Mouse (Mus musculus) left cerebral cortex, postnatal 36 days (tissue): ENCODE measurements around the gene Gm9945. TPM values are rescaled to one million over a fixed set of nuclear protein-coding genes. Genes with fewer than 3 reads are reported as not detected.
A peak's percentile ranks its signal among the peaks of the same experiment; 100 is the strongest.

Source experiments
- DNase-seq, 2 experiments: peaks; one replicate each; pipeline ENCODE4 v3.0.0; 2021 to 2022; ENCODE audit warnings: low spot score in 2 of 2, mixed read lengths in 1 of 2
- intact Hi-C: fragments of 180-260 bp; cut with DNase I; formaldehyde crosslinking; loops from one replicate; pipeline ENCODE4 v1.15.1; 2025
- total RNA-seq, 2 experiments: library from RNA; stranded (reverse); gene quantifications; 2 replicates each; pipeline ENCODE4 v1.2.3; 2021

The Gm9945 gene
- 1 to 10 TPM; 2.6 to 3.4 TPM for total RNA-seq

- DNase-seq, result peak; percentile 74 to 77
- intact Hi-C loops, result loop anchor here (2.0 to 5.0 kb wide), 2 partner anchors 41 to 102 kb away; no protein-coding TSS in a partner anchor
These were observed at the start of gene Gm9945, which contains the start of gene Sowaha for GRCm38 (mm10) chr11:53479783-53480301. Gene Gm9945 (plus strand): TSS chr11:53480166. Gene Sowaha (minus strand): TSS chr11:53480274.

GRCm38 (mm10) chr11:53430300-53430669 is 49.7 kb upstream of the Gm9945 start:
- intact Hi-C loops, result no loop called here
- no peak for DNase-seq

GRCm38 (mm10) chr11:53430670-53431346 is 49.2 kb upstream of the Gm9945 start, which contains the start of the genes Uqcrq and Gdf9:
Gene Uqcrq (minus strand): TSS chr11:53430831.
Gene Gdf9 (plus strand): TSS chr11:53431023.
- DNase-seq, result peak; percentile 98 to 99
- intact Hi-C loops, result no loop called here

DNA sequence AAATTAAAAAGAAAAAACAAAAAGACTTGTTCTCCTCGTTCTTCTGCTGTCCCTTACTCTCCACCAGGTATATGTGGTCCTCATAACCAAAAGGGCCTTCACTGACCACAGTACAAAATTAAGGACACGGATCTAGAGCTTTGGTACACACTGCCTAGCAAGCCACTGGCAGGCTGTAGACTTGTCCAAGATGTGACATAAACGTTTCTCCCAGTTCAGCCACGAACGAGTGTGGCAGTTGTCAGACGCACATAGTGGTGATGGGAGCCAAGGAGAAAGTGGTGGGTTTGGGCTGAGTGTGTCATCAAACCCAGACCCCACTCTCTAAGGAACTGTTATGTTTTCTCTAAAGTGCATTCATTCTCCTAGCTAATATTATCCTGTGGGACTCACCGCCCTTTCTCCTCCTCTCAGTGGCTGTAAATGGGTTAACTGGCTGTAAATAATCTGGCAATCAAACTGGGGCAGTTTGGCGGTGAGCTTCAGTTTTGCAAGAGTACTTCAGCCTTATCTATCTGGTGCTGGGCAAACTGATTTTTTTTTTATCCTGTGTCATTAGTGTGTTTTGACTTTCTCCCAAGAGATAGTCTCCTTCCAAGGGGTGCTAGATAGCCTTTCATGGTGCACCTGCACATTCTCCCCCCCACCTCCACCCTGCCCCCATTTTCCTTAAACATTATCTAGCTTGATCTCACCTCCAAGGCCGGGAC is 48.5 kb upstream of the Gm9945 start:
- DNase-seq, result no peak
- intact Hi-C loops, result no loop called here

- intact Hi-C loops, result no loop called here
- no peak for DNase-seq
These were observed 46.9 kb upstream of the Gm9945 start for GRCm38 (mm10) chr11:53433057-53433456.

DNA sequence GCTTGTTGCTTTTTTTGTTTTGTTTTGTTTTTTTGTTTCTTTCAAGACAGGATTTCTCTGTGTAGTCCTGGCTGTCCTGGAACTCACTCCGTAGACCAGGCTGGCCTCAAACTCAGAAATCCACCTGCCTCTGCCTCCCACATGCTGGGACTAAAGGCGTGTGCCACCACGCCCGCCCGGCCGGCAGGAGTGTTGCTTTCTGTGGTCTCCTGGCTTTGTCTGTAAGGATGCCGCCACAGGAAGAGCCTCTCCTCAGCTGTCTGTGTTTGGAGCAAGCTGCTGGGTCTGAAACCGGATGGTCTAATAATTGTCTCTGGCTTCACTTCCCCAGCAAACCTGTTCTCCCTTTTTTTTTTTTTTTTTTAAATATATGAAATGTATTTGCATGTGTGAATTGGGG is 44.5 kb upstream of the Gm9945 start:
- no peak for DNase-seq
- intact Hi-C loops, result no loop called here

- intact Hi-C loops, result no loop called here
- DNase-seq, result no peak
These were observed 43.6 kb upstream of the Gm9945 start for GRCm38 (mm10) chr11:53436338-53436737.

DNA sequence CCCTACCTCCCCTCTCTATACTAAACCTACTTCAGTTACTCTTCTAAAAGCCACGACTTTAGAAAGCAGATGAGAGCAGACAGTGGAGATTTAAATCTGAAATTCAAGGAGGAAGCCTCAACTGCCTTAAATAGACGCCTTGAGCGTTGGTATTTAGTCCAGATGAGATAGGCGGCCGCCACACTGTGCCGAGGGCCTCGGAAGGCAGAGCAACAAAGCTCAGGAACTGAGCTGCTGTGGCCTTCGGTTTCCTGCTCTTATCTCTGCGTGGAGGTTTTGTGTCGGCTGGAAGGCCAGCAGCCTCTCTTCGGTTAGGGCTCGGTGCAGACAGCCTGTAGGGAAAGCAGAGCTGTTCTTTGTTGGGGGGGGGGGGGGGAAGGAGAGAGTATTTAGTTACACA is 38.0 kb upstream of the Gm9945 start:
- intact Hi-C loops, result no loop called here
- no peak for DNase-seq

DNA sequence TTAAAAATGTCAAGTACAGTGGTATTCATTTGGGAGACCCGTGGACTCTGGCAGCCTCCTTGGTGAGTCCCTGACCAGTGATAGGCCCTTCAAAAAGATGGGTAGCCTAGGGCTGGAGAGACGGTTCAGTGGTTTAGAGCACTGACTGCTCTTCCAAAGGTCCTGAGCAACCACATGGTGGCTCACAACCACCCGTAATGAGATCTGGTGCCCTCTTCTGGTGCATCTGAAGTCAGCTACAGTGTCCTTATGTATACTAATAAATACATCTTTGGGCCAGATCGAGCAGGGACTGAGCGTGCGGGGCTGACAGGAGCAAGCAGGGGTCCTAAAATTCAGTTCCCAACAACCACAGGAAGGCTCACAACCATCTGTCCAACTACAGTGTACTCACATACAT is 36.1 kb upstream of the Gm9945 start:
- intact Hi-C loops, result no loop called here
- no peak for DNase-seq

DNA sequence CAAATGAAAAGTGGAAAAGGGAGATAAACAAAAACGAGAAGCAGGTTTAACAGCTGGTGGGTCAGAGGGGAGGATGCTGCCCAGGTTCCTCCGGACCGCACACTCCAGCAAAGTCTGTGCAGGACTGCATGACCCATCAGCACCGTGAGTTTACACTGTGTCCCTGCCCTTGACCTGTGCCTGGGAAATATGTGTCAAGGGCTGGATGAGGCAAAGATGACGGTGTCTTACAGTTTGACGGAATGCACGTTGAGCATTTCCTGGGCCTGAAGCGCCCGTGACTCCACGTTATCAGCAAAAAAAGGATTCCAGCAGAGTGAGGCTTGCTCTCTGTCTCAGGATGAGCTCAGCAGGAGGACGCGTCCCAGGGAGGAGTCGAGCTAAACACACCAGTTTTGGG is 34.4 kb upstream of the Gm9945 start:
- intact Hi-C loops, result no loop called here
- DNase-seq, result no peak

- no peak for DNase-seq
- intact Hi-C loops, result no loop called here
These were observed 33.8 kb upstream of the Gm9945 start for GRCm38 (mm10) chr11:53446183-53446582.

GRCm38 (mm10) chr11:53447996-53448395 is 32.0 kb upstream of the Gm9945 start:
- intact Hi-C loops, result no loop called here
- no peak for DNase-seq

- intact Hi-C loops, result no loop called here
- DNase-seq, result no peak
These were observed 31.4 kb upstream of the Gm9945 start for GRCm38 (mm10) chr11:53448529-53448928.

- DNase-seq, result no peak
- intact Hi-C loops, result no loop called here
These were observed 29.8 kb upstream of the Gm9945 start for GRCm38 (mm10) chr11:53450070-53450705.

DNA sequence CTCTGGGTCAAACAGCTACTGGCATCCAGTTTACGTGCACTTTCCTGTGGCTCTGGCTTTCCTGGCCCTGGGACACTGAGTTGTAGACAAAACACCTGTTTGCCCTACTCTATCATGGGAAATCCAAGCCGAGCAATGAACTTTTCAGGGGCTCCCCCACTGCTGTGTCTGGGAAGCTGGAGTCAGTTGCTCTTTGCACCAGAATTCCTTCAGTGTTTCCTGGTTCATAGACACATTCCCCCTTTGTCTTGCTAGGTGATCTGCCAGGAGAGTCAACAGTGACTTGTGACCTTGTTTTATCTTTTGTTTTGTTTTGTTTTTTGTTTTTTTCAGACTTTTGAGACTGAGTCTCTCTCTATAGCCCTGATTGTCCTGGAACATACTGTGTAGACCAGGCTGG is 28.6 kb upstream of the Gm9945 start:
- intact Hi-C loops, result no loop called here
- no peak for DNase-seq

- DNase-seq, result no peak
- intact Hi-C loops, result no loop called here
These were observed 27.6 kb upstream of the Gm9945 start for GRCm38 (mm10) chr11:53452396-53452795.

DNA sequence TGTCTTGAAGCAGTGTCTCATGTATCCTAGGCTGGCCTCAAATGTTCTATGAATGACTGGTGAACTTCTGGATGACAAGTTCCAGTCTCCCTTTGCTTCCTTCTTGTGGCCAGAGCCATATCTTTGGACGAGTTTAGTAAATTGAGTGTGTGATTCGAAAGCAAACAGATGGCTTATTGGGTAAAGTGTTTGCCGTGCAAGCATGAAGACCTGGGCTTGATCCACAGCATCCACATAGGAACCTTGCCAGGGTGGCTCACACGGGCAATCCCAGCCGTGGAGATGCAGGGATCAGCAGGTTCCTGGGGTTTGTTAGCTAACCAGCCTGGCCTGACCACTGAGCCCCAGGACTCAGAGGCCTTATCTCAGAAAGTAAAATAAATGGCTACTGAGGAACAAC is 26.9 kb upstream of the Gm9945 start:
- intact Hi-C loops, result no loop called here
- DNase-seq, result no peak

GRCm38 (mm10) chr11:53456474-53457371 is 23.2 kb upstream of the Gm9945 start, which contains the start of the genes Gm10447 and Shroom1:
Gene Gm10447 (minus strand): TSS chr11:53457110.
Gene Shroom1 (plus strand): TSS chr11:53457205.
- DNase-seq, result no peak
- intact Hi-C loops, result no loop called here

GRCm38 (mm10) chr11:53457372-53457954 is 22.5 kb upstream of the Gm9945 start:
- intact Hi-C loops, result no loop called here
- DNase-seq, result no peak
